8 mouse cellular contexts compared by ENCODE assay signal in the genomic region with DNA sequence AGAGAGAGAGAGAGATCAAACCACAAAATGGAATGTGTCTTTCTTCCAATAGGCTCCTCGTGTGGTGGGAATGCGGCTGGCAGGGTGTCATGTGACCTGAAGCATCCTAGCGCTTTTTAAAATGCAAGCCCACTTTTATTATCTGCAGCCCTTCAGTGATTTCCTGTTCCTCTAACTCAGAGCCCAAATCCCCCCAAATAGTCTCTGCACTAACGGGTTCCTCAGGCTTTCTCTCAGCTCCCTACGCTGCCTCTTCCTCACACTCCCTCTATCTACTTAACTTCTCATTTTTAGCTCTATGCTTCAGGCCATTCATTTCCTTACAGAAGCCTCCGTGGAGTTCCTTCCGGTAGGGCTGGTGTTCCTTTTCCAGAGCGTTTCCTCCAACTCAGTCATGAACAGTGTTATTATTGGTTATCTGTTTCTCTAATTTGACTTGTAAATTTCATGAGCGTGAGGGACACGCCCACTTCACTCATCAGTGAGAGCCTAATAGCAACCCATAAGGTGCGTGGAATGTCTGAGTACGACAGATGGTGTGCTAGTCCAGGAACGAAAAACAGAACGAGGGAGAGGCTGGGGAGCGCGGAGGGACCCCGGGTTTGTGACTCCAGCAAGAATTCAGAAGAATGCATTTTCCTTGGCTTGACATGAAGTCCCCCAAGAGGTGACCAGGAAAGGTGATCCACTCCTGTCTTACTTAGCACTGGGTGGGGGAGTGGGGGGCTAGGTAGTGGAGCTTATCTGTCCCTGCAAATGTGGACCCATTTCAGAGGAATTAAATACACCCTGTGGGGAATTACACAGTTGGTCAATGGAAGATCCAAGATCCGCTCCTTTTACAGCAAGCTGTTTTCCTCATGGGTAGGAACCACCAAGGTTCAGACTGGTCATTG. TPM values are rescaled to one million over a fixed set of nuclear protein-coding genes. Genes with fewer than 3 reads are reported as not detected.
DNase-seq lines count a peak whose midpoint lies in the region; ATAC-seq lines count a peak whose summit lies in the region.

No protein-coding gene starts in this region.

- H3K27me3 ChIP-seq in lung, embryonic 15.5 days, result no peaks in the 10 kb centered on the region
- H3K27me3 ChIP-seq in heart, embryonic 15.5 days, result no peaks in the 10 kb centered on the region
- no peaks in the 10 kb centered on the region for H3K27me3 ChIP-seq in midbrain, embryonic 11.5 days (ENCODE audit: control insufficient read depth, insufficient read depth, low read length)

- peak overlapping the region; percentile 62 for H3K4me2 ChIP-seq in lung, embryonic 15.5 days
- peak overlapping the region; percentile 73 for H3K4me2 ChIP-seq in heart, embryonic 15.5 days
- peak overlapping the region; percentile 28 for H3K4me2 ChIP-seq in midbrain, embryonic 11.5 days

- ATAC-seq in lung, embryonic 15.5 days (ENCODE audit: borderline replicate concordance, extremely low read depth, low FRiP score, low TSS enrichment), result peak; percentile 44; the same call in 1 of the 2 replicates
- ATAC-seq in heart, embryonic 15.5 days (replicated peaks; ENCODE audit: insufficient number of reproducible peaks, insufficient read depth, low FRiP score, low read depth), result peak; percentile 37; the same call in 1 of the 2 replicates
- ATAC-seq in midbrain, embryonic 11.5 days (ENCODE audit: low FRiP score), result peak; percentile 44

- H3K4me1 ChIP-seq in lung, embryonic 15.5 days, result peaks cover 10% of the 10 kb centered on the region
- H3K4me1 ChIP-seq in heart, embryonic 15.5 days (replicated peaks), result peaks cover 14% of the 10 kb centered on the region
- H3K4me1 ChIP-seq in midbrain, embryonic 11.5 days (ENCODE audit: control insufficient read depth, insufficient read depth, low read length), result peaks cover 3% of the 10 kb centered on the region; the same call in 1 of the 2 replicates

- WGBS in lung, embryonic 15.5 days, result 20% methylated on average over 18 of the region's 18 CpGs
- 15% methylated on average over 18 of the region's 18 CpGs for WGBS in heart, embryonic 15.5 days
- WGBS in midbrain, embryonic 11.5 days, result 36% methylated on average over 18 of the region's 18 CpGs

- H3K36me3 ChIP-seq in lung, embryonic 15.5 days, result no peaks in the 10 kb centered on the region
- no peaks in the 10 kb centered on the region for H3K36me3 ChIP-seq in heart, embryonic 15.5 days
- H3K36me3 ChIP-seq in midbrain, embryonic 11.5 days (ENCODE audit: control insufficient read depth, insufficient read depth, low read length), result no peaks in the 10 kb centered on the region

- no peaks in the 10 kb centered on the region for H3K9me3 ChIP-seq in lung, embryonic 15.5 days
- H3K9me3 ChIP-seq in heart, embryonic 15.5 days (replicated peaks), result no peaks in the 10 kb centered on the region
- no peaks in the 10 kb centered on the region for H3K9me3 ChIP-seq in midbrain, embryonic 11.5 days (ENCODE audit: control insufficient read depth, low read length)

- no peak overlapping the region for H3K27ac ChIP-seq in lung, embryonic 15.5 days
- no peak overlapping the region for H3K27ac ChIP-seq in heart, embryonic 15.5 days
- H3K27ac ChIP-seq in midbrain, embryonic 11.5 days (ENCODE audit: low read depth, low read length), result no peak overlapping the region

- DNase-seq in lung, postnatal 14 days, result no peak
- DNase-seq in c-Kit-negative CD71-positive TER-119-positive erythroid progenitor cells, embryonic 14.5 days (ENCODE audit: low read depth, low spot score), result peak; percentile 22
- peak; percentile 46 to 50 for DNase-seq in layer of hippocampus, postnatal 10 days (ENCODE audit: low spot score in 2 of 2)
- DNase-seq in midbrain, embryonic 11.5 days (ENCODE audit: low spot score, missing footprints), result peak; percentile 87
- no peak for DNase-seq in yolk sac, embryonic 10.5 days (ENCODE audit: low spot score)
- no peak for DNase-seq in urinary bladder, postnatal 10 days (ENCODE audit: low spot score)

- H3K4me3 ChIP-seq in lung, embryonic 15.5 days, result peak overlapping the region; percentile 31
- peak overlapping the region; percentile 37 for H3K4me3 ChIP-seq in heart, embryonic 15.5 days
- peak overlapping the region; percentile 6; the same call in 1 of the 2 replicates for H3K4me3 ChIP-seq in midbrain, embryonic 11.5 days (ENCODE audit: low read depth, low read length)

- no peak overlapping the region for H3K9ac ChIP-seq in lung, embryonic 15.5 days
- H3K9ac ChIP-seq in heart, embryonic 15.5 days, result no peak overlapping the region
- no peak overlapping the region for H3K9ac ChIP-seq in midbrain, embryonic 11.5 days (ENCODE audit: low read length)

RNA-seq across cellular contexts. Expression of gene Cpsf6, which starts 38.2 kb away (rescaled TPM):
- 161 and 165 TPM in 2 replicates for polyA plus RNA-seq in lung, embryonic 15.5 days (2015; fragmentation: Nextera tagmentation; extraction: Ambion mirVana)
- 78.5 and 85.9 TPM in 2 replicates for polyA plus RNA-seq in heart, embryonic 15.5 days (2015; fragmentation: Nextera tagmentation; extraction: Ambion mirVana)
- total RNA-seq in layer of hippocampus, postnatal 10 days (2021), result 100 to 1,000 TPM; 116 to 122 TPM
- 235 and 238 TPM in 2 replicates for polyA plus RNA-seq in midbrain, embryonic 11.5 days (2014; fragmentation: Nextera tagmentation; extraction: Ambion mirVana)

Comparison
In these comparisons a context has a peak if more than half of its experiments do, and no peak if none do; other contexts are left out.
1. DNase-seq: peak in c-Kit-negative CD71-positive TER-119-positive erythroid progenitor cells, embryonic 14.5 days (single experiment), layer of hippocampus, postnatal 10 days (2 of 2) and midbrain, embryonic 11.5 days (single experiment); none in lung, postnatal 14 days (single experiment), yolk sac, embryonic 10.5 days (single experiment) and urinary bladder, postnatal 10 days (single experiment).
2. Peak in every context shown above with its lines, with median percentiles within 50 percentile points of each other: ATAC-seq, H3K4me2 ChIP-seq and H3K4me3 ChIP-seq.